Mouse (Mus musculus) neural tube, embryonic 13.5 days (tissue): ENCODE measurements around the gene Zfp91. TPM values are rescaled to one million over a fixed set of nuclear protein-coding genes. Genes with fewer than 3 reads are reported as not detected.

ENCODE experiments used
- ATAC-seq: fragments of 200-750 bp; cut with Nextera tagmentation; 2 replicates; pipeline ENCODE4 v1.8.0; 2017; ENCODE audit warnings: low read depth, mild to moderate bottlenecking, moderate TSS enrichment, moderate library complexity
- H3K27ac ChIP-seq: fragments of 300-500 bp; sonication (generic); replicated peaks from 2 replicates; pipeline ENCODE4 v1.5.1; 2015; ENCODE audit warnings: moderate library complexity, mild to moderate bottlenecking, inconsistent platforms
- H3K27me3 ChIP-seq: fragments of 300-500 bp; sonication (generic); 2 replicates; pipeline ENCODE4 v1.6.1; 2015; ENCODE audit warnings: mild to moderate bottlenecking, inconsistent platforms
- H3K36me3 ChIP-seq: fragments of 300-500 bp; sonication (generic); 2 replicates; pipeline ENCODE4 v1.6.1; 2015; ENCODE audit warnings: mild to moderate bottlenecking, inconsistent platforms
- H3K4me1 ChIP-seq: fragments of 300-500 bp; sonication (generic); replicated peaks from 2 replicates; pipeline ENCODE4 v1.6.1; 2015; ENCODE audit warnings: inconsistent platforms
- H3K4me2 ChIP-seq: fragments of 300-500 bp; sonication (generic); 2 replicates; pipeline ENCODE4 v1.6.1; 2015; ENCODE audit warnings: inconsistent platforms, mild to moderate bottlenecking, moderate library complexity
- H3K4me3 ChIP-seq: fragments of 300-500 bp; sonication (generic); 2 replicates; pipeline ENCODE4 v1.5.1; 2015; ENCODE audit warnings: mild to moderate bottlenecking, inconsistent platforms
- H3K9ac ChIP-seq: fragments of 300-500 bp; sonication (generic); 2 replicates; pipeline ENCODE4 v1.6.1; 2015; ENCODE audit warnings: moderate library complexity, mild to moderate bottlenecking, inconsistent platforms
- H3K9me3 ChIP-seq: fragments of 300-500 bp; sonication (generic); 2 replicates; pipeline ENCODE4 v1.6.1; 2016; ENCODE audit warnings: inconsistent platforms
- WGBS: fragments of 180-500 bp; shearing (Covaris S2); methylation state at CpG from one replicate; pipeline ENCODE4 v1.1.7; 2015; 5-methylcytosine and 5-hydroxymethylcytosine counted together
- polyA plus RNA-seq: library from polyadenylated mRNA; unstranded; fragments of >200 nt; fragmentation: Nextera tagmentation; extraction: Ambion mirVana; gene quantifications from 2 replicates; pipeline ENCODE4 v1.2.1, GENCODE M21; 2015

Zfp91 gene
- polyA plus RNA-seq, 1 experiment from 2014 or later: 14.8 TPM

DNA sequence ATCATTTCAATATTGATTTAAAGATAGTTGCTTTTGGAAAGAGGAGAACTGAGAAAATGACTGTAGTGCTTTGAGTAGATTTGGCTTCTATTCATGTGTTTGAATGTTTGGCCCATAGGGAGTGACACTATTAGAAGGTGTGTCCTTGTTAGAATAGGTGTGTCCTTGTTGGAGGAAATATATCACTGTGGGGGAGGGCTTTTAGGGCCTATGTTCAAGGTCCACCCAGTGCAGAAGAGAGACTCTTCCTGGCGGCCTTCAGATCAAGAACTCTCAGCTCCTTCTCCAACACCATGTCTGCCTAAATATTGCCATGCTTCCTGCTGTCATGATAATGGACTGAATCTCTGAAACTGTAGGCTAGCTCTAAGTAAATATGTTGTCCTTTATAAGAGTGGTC lies 8.3 kb upstream of the Zfp91 start:
- Histone ChIP-seq H3K27me3 (no peaks in the 10 kb centered on the region), H3K9ac (no peak overlapping the region), H3K4me1 (no peaks in the 10 kb centered on the region), H3K36me3 (no peaks in the 10 kb centered on the region), H3K4me3 (no peak overlapping the region), H3K27ac (no peak overlapping the region), H3K9me3 (no peaks in the 10 kb centered on the region), H3K4me2 (no peak overlapping the region)
- 94% methylated on average over 1 of the region's 1 CpGs for WGBS
- ATAC-seq: no peak

DNA sequence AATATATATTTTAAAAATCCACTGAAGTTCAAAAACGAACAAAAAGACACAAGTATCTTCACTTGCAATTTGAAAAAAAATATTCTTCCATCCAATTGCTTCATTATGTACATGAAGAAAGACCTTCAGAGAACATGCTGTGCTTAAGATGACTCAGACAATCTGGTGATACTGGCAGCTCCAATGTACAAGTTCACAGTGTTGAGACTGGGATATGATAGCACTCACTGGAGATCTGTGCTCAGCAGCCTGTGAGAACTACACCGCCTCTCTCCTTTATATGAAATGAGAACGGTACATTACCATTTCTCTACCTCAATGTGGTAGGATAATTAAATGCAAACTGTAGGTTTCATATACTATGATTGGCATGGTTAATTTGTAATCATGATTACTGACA lies 6.9 kb upstream of the Zfp91 start:
- Histone ChIP-seq H3K4me2 (no peak overlapping the region), H3K27ac (no peak overlapping the region), H3K27me3 (no peaks in the 10 kb centered on the region), H3K4me1 (no peaks in the 10 kb centered on the region), H3K4me3 (no peak overlapping the region), H3K36me3 (no peaks in the 10 kb centered on the region), H3K9me3 (no peaks in the 10 kb centered on the region), H3K9ac (no peak overlapping the region)
- 79% methylated on average over 3 of the region's 3 CpGs for WGBS
- no peak for ATAC-seq

DNA sequence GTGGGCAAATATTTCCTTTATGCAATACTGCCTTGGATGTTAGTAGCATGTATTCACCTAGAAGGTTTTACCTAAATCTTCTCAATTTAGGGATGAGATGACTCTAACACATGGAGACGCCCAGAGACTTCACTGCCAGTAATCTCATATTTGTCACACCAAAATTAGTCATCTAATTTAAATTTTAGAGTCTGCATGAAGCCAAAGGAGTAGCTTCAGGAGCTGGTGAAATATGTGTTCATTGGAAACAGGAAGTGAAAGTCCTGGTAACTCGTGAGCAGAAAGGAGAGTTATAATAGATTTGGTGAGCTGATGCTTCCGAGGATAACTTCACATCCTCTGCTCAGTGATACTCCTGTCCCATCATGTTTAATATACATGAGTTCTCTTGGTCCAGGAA lies 5.1 kb upstream of the Zfp91 start:
- ATAC-seq: no peak
- Histone ChIP-seq H3K9ac (no peak overlapping the region), H3K4me2 (no peak overlapping the region), H3K4me1 (peaks cover 10% of the 10 kb centered on the region; the same call in 1 of the 2 replicates), H3K4me3 (no peak overlapping the region), H3K27me3 (no peaks in the 10 kb centered on the region), H3K27ac (no peak overlapping the region), H3K9me3 (no peaks in the 10 kb centered on the region), H3K36me3 (no peaks in the 10 kb centered on the region)
- WGBS: 79% methylated on average over 3 of the region's 3 CpGs

DNA sequence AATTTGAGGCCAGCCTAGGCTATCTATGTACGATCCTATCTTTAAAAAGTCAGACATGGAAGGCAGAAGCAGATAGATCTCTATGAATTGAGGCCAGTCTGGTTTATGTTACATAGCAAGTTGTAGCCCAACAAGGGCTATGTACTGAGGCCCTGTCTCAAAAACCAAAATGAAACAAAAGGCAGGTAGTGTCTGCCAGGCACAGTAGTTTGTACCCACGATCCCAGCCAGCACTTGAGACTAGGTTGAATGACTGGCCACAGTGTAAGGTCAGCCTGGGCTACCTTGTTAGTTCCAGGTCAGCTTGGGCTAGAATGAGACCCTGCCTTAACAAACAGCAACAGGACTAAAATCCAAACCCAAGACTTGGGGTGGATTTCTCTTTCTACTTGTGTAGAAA lies 4.7 kb upstream of the Zfp91 start:
- WGBS: 75% methylated on average over 2 of the region's 2 CpGs
- H3K9me3 ChIP-seq: no peaks in the 10 kb centered on the region
- no peaks in the 10 kb centered on the region for H3K36me3 ChIP-seq
- H3K27me3 ChIP-seq: no peaks in the 10 kb centered on the region
- peaks cover 10% of the 10 kb centered on the region; the same call in 1 of the 2 replicates for H3K4me1 ChIP-seq
- no peak for ATAC-seq
- H3K4me2 ChIP-seq: no peak overlapping the region
- no peak overlapping the region for H3K27ac ChIP-seq
- no peak overlapping the region for H3K4me3 ChIP-seq
- H3K9ac ChIP-seq: no peak overlapping the region

DNA sequence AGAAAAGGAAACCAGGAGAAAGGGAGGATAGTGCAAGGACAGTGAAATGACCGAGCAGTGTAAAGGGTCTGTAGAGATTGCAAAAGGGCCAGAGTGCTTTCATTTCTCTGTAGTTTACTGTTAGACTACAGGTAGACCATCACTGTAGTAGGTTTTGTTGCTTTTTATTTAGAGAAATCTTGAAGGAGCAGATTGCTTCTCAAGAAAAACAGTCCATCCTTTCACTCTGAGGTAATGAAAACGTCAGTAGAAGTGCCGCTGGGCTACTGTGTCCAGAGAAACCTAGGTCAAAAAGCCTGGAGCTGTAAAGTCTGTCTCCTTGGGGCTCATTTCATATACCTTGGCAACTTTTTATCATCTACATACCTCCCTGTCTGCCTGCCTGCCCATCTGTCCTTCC lies 3.2 kb upstream of the Zfp91 start:
- Histone ChIP-seq H3K4me1 (peaks cover 10% of the 10 kb centered on the region; the same call in 1 of the 2 replicates), H3K4me2 (no peak overlapping the region), H3K4me3 (no peak overlapping the region), H3K27ac (no peak overlapping the region), H3K9ac (no peak overlapping the region), H3K27me3 (no peaks in the 10 kb centered on the region), H3K36me3 (no peaks in the 10 kb centered on the region), H3K9me3 (no peaks in the 10 kb centered on the region)
- ATAC-seq: no peak
- WGBS: 91% methylated on average over 3 of the region's 3 CpGs

DNA sequence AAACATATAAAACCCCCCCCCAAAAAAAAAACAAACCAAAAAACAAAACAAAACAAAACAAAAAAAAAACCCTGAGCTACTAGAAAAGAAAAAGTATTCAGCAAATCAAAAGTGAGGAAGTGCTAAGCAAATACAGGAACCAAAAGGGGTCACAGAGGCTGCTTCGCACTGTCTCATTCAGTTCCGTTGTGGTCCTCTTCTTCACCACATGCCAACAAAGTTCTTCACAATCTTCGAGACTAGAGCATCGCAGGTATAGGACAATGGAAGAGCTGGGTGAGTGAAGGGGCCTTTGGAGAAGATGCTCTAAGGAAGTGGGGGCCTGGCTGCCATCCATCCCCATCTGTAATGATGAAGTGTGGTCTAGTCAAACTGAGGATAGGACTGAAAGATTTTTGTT lies 2.5 kb upstream of the Zfp91 start:
- Histone ChIP-seq H3K9ac (no peak overlapping the region), H3K4me3 (no peak overlapping the region), H3K36me3 (no peaks in the 10 kb centered on the region), H3K9me3 (no peaks in the 10 kb centered on the region), H3K27ac (no peak overlapping the region), H3K27me3 (no peaks in the 10 kb centered on the region), H3K4me2 (no peak overlapping the region), H3K4me1 (peaks cover 15% of the 10 kb centered on the region)
- ATAC-seq: no peak
- WGBS: 77% methylated on average over 4 of the region's 4 CpGs

DNA sequence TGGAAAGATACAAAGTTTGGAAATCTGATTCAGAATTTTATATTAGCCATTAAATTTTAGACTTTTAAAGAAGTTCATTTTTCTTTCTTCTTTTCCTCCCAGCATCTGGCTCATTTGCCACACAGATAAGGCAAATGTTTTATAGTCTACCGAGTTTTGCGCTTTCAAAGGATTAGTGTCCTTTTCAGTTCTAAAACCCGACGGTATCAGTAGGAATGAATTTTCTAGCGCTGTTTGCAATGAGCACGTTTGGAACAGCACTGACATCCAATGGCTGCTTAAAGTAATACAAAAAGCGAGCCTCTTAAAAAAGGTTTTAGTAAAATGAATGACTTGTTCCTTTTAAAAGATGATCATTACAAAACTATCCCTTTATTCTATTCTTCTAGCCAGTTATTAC lies 1.1 kb upstream of the Zfp91 start:
- Histone ChIP-seq H3K36me3 (no peaks in the 10 kb centered on the region), H3K9me3 (no peaks in the 10 kb centered on the region), H3K27ac (peak overlapping the region; percentile 99), H3K4me1 (peaks cover 24% of the 10 kb centered on the region), H3K4me3 (peak overlapping the region; percentile 95), H3K27me3 (no peaks in the 10 kb centered on the region), H3K4me2 (peak overlapping the region; percentile 71), H3K9ac (peak overlapping the region; percentile 72)
- no peak for ATAC-seq
- WGBS: under 1% methylated on average over 7 of the region's 7 CpGs

DNA sequence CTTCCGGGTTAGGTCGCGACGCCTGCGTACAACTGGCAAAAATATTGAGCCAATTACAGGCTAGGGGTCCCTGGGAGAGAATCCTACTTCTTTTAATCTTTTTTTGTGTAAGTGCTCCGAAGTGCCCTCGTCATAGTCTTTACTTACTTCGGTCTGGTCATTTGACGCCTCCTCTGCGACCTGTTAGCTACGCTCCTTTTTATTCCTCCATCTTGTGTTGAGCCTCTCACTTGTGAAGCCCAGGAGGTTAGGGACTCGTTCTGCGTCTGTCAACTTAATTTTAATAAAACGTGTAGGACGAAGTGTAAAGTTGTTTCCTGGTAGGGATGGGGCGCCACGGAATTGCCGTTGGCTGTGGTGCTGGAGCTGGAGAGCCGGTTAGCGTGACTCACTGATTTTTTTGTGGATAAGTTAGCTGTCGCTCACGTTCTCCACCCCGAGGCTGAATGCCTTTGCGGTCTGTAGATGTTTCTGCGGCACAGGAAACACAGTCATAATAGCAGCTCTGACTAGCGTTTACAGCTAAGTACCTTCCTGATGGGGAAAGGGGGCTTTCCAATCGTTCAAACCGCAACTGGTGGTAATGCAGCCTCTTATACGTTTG lies 504 bp upstream of the Zfp91 start:
- peak overlapping the region; percentile 95 for H3K4me3 ChIP-seq
- no peaks in the 10 kb centered on the region for H3K9me3 ChIP-seq
- peak overlapping the region; percentile 71 for H3K4me2 ChIP-seq
- H3K27ac ChIP-seq: peak overlapping the region; percentile 99
- peak overlapping the region; percentile 72 for H3K9ac ChIP-seq
- peak; percentile 6 for ATAC-seq
- WGBS: under 1% methylated on average over 29 of the region's 29 CpGs
- peaks cover 29% of the 10 kb centered on the region for H3K4me1 ChIP-seq
- H3K36me3 ChIP-seq: no peaks in the 10 kb centered on the region
- H3K27me3 ChIP-seq: no peaks in the 10 kb centered on the region

DNA sequence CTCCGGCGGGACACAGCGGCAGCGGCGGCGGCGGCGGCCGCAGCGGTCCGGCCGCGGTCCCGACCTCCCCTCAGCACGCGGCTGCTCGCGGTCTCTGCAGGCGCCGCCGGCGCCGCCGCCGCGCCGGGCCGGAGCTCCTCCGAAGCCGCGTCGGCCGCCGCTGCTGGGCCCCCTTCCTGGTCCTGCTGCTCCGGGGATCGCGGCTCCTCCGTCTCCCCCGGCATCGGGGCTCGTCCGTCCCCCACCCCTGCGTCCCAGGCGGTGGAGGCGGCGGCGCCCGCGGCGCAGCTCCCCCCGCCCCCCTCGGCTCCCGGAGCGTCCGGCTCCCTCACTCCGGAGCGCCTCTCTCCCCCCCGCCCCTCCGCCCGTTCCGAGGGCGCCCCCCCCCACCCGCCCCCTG lies 816 bp downstream of the Zfp91 start:
- WGBS: under 1% methylated on average over 55 of the region's 63 CpGs
- peak overlapping the region; percentile 95 for H3K4me3 ChIP-seq
- H3K9me3 ChIP-seq: no peaks in the 10 kb centered on the region
- H3K9ac ChIP-seq: peak overlapping the region; percentile 98
- H3K27me3 ChIP-seq: no peaks in the 10 kb centered on the region
- peaks cover 33% of the 10 kb centered on the region for H3K4me1 ChIP-seq
- H3K27ac ChIP-seq: peak overlapping the region; percentile 99
- H3K4me2 ChIP-seq: peak overlapping the region; percentile 60
- ATAC-seq: peak; percentile 34
- H3K36me3 ChIP-seq: no peaks in the 10 kb centered on the region

DNA sequence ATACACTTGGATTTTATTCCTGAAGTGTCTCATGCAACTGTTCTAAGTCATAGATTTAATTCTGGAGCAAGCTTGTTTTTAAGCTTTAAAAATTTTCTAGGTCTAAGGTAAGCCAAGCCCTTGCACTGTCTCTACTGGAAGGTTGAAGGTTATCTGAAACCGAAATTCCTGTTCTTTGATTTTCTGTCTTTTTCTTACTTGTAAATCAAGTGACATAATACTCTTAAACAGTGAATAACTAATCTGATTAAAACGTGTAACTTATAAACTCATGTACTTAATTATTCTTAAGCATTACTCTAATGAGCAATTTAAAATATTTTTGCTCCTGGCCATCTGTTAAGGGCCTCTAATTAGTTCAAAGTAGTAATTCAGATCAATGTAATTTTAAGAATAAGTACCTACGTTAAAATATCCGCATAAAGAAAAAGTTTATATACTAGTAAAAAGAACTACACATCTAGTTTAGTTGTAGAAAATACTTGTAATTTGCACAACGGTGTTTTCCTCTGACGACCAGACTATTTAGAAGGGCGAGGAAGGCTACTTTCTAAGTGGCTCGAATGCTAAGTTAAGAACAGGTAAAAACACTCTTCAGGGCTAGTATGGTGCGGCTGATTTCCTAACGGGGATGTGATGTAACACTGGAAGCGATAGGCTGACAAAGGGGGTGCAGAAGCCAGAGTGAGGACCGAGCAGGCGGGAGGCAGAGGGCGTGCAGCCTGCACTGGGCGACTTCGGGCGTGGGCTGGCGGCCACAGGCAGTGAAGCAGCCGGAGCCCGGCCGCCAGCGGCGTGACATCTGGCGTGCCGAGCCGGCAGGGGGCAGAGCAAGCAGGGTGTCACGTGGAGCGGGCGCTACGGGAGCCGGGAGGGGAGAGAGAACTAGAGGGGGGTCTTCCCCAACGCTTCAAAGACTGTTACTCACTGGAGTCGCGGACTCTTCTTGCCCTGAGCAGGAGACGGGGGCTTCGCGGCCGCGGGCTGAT lies 1.6 kb downstream of the Zfp91 start:
- H3K4me2 ChIP-seq: peak overlapping the region; percentile 60
- H3K36me3 ChIP-seq: no peaks in the 10 kb centered on the region
- H3K9ac ChIP-seq: peak overlapping the region; percentile 98
- peaks cover 33% of the 10 kb centered on the region for H3K4me1 ChIP-seq
- peak; percentile 61 for ATAC-seq
- 2% methylated on average over 30 of the region's 39 CpGs for WGBS
- no peaks in the 10 kb centered on the region for H3K27me3 ChIP-seq
- no peaks in the 10 kb centered on the region for H3K9me3 ChIP-seq
- peak overlapping the region; percentile 95 for H3K4me3 ChIP-seq
- peak overlapping the region; percentile 99 for H3K27ac ChIP-seq

DNA sequence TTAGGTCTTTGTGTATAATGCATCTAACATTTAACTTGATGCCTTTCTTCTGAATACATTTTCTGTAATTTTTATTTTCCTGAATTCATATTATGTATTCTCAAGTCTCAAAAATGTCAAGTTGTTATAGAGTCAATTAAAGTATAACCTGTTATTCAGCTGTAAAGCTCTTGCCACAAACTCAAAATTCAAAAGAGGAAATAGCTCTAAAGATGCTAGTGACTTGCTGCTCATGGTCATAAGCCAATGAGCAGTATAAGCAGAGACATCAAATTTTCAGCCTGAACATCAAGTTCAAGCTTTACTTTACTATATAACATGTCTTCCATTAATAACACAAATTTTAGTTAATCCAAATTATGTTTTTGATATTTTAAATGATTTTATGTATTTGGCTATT lies 3.6 kb downstream of the Zfp91 start:
- Histone ChIP-seq H3K27me3 (no peaks in the 10 kb centered on the region), H3K4me2 (no peak overlapping the region), H3K27ac (no peak overlapping the region), H3K9ac (no peak overlapping the region), H3K9me3 (no peaks in the 10 kb centered on the region), H3K36me3 (no peaks in the 10 kb centered on the region), H3K4me1 (peaks cover 31% of the 10 kb centered on the region), H3K4me3 (no peak overlapping the region)
- no peak for ATAC-seq

DNA sequence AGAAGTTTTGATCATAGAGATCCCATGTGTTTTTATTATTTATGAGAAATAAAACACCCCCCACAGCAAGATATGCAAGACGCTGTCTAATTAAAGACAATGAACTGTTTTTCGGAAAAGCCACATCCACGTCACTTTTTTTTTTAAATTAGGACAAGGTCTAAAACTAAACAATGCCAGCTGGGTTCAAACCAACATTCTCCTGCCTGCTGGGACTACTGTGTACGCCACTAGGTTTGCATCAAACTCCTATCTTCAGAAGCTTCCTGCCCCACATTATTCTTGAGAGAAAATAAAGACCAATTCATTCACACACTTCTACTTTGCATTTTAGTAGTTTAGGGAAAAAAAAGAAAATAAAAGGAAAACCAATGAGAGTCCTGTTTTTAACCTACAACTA lies 8.2 kb downstream of the Zfp91 start:
- H3K27ac ChIP-seq: no peak overlapping the region
- peaks cover 15% of the 10 kb centered on the region for H3K4me1 ChIP-seq
- 82% methylated on average over 4 of the region's 4 CpGs for WGBS
- no peak for ATAC-seq
- no peaks in the 10 kb centered on the region for H3K27me3 ChIP-seq
- no peak overlapping the region for H3K4me2 ChIP-seq
- H3K9ac ChIP-seq: no peak overlapping the region
- H3K4me3 ChIP-seq: no peak overlapping the region
- H3K36me3 ChIP-seq: no peaks in the 10 kb centered on the region
- H3K9me3 ChIP-seq: no peaks in the 10 kb centered on the region
